Mouse (Mus musculus) retina, embryonic 14.5 days (tissue): Measurements from ENCODE around the gene Hectd4.
A peak's percentile ranks its signal among the peaks of the same experiment; 100 is the strongest.
"Not testable (repeated sequence)": the region's sequence is repeated elsewhere in the genome, so short reads cannot be mapped to it uniquely, and the experiment has no call there.

Source experiments
- DNase-seq: peaks from one replicate; pipeline ENCODE4 v3.0.0-alpha.2; 2015; ENCODE audit warnings: low spot score

Hectd4 gene

GRCm38 (mm10) chr5:121219980-121220731, at the start of gene Hectd4:
Gene Hectd4, plus strand, starts transcription at chr5:121220219.
- DNase-seq, result peak; percentile 99

- DNase-seq, result peak; percentile 11
Observed at GRCm38 (mm10) chr5:121172835-121173234, 47.2 kb upstream of the Hectd4 start.

DNA sequence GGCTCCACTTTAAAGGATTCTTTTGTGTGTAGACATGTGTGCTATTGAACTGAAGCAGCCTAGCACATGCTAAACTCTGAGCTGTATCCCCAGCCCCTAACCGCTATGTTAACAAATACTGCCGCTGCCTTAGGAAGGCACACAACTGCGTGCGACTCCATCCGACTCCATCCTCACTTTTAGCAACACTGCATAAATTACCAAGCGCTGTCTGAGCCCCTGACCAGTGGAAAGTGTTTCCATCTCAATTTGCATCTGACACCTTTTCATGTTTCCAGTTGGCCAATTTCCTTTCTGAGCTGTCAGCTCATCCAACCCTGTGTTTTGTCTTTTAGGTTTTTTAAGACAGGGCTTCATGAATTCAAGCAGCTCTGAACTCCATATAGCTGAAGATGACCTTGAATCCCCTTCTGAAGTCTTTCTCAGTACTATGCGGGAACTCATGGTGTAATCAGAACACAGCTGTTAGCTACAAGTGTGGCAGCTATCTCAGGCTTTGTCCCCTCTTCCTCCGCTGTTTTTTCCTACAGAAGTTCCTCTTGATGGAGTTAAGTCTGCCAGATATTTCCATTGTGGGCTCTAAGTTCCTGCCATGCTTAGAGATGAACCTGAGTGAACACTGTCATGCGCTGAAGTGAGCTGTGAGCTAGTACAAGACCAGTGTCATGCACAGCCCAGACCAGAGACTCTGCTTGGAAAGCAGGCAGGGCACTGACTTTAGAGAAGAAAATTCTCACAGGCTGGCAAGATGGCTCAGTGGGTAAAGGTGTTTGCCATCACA, 40.8 kb upstream of the Hectd4 start:
- DNase-seq, result no peak

- peak; percentile 52 for DNase-seq
Observed at GRCm38 (mm10) chr5:121183269-121183668, 36.8 kb upstream of the Hectd4 start.

DNA sequence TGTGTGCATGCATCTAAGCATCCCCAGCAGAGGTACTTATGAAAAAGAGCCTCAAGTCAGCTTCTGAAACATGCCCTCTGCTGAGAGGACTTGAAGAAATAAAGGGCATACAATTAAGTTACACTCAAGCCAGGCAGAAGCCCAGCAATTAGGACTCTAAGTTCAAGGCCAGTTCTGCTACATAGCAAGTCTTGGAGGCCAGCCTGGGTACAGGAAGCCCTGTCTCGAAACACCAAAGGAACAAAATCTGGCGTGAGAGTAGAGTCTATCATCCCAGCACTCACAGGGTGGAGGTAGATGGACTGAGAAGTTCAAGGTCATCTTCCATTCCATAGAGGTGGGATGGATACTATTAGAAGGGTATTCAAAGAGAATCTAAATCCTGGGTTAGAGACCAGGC, 35.6 kb upstream of the Hectd4 start:
- DNase-seq, result no peak

DNA sequence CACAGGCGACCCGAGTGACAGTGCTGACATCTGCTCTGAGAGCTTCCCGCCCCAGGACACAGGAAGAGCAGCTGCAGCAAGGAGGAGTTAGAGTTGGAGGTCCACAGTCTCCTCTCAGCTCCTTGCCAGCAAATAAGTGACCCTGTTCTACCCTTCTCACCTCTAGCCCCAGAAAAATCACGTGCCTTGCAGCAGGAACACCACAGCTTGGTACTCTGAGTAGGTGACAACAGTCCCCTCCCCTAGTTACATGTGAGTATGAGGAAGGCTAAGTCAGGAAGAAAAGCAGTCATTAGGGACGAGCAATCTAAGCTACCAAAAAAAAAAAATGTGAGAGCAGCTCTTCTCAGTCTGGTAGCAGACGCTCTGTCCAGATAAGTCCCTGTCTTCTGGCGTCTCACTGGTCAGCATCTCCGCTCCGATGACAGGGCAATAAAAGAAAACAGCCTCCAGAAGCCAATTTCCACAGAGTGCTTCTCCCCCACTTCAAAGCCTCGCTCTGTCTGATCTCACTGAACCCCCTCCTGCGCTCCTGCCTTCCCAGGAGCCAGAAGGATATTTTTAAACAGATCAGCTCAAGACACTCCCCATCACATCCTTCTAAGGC, 35.0 kb upstream of the Hectd4 start:
- DNase-seq, result no peak

- no peak for DNase-seq
Observed at GRCm38 (mm10) chr5:121187580-121188001, 32.4 kb upstream of the Hectd4 start.

- no peak for DNase-seq
Observed at GRCm38 (mm10) chr5:121188265-121188664, 31.8 kb upstream of the Hectd4 start.

DNA sequence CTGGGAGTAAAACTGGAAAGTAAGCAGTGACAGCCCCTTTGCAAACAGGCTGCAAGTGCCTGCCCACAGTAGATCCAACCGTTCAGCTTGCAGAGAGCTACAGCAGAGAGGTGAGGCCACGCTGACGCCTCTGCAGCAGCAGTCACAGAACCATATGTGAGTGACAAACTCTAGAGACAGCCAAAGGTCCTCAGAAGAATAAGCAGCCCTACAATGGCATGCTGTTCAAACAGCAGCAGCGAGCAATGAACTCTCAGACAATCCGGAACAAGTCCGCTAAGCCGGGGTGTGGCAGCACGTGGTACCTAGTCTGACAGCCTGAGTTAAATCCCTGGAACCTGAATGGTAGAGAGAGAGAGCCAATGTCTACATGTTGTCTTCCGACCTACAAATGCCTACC, 30.8 kb upstream of the Hectd4 start:
- no peak for DNase-seq

- no peak for DNase-seq
Observed at GRCm38 (mm10) chr5:121190210-121190835, 29.7 kb upstream of the Hectd4 start.

DNA sequence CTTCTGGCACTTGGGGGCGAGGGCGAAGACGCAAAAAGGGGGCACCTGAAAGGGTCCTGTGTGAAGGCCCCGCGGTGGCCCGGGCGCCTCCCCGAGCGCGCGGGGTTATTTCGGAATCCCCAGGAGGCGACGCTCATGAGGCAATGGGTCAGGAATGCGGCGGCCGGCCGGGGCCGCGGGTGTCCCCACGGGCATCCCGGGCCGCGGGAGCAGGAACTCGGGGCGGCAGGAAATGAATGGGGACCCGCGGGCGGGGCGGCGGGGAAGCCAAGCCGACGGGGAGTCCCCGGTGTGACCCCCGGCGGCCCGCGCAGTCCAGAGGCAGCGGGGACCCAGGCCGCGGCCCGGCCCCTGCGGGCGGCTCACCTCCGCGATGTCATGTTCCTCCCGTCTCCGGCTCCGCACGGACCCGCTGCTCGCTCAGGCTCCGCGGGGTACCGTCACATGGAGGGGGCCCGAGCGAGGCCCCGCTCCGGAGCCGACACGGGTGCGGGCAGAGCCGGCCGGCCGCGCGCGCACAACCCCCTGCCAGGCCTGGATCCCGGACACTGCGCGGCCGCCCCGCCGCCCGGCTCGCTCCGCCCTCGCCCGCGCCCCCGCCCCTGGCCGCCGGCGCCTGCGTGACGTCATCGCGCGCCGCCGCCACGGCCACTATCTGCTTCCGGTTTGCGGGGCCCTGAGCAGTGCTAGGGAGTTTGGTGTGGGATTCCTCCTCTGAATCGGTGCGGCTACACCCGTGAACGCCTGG, 29.0 kb upstream of the Hectd4 start, which contains the start of gene Ptpn11:
TSS of gene Ptpn11 (minus strand) at position 562 of the 748 bp plus-strand sequence.
- peak; percentile 89 for DNase-seq

DNA sequence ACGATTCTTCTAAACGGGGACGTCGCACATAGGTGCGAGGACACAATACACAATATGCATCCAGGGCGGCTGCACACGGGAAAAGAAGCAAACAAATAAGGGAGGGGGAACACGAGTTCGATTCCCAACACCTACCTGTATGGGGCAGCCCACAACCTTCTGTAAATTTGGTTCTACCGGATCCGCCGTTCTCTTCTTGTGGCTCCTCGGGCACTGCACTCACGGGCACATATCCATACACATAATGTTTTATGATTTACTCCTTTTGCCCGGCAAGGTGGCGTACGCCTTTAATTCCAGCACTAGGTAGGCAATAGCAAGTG, 28.5 kb upstream of the Hectd4 start:
- DNase-seq, result no peak

- DNase-seq, result no peak
Observed at GRCm38 (mm10) chr5:121194173-121194572, 25.8 kb upstream of the Hectd4 start.

- no peak for DNase-seq
Observed at GRCm38 (mm10) chr5:121196764-121197163, 23.3 kb upstream of the Hectd4 start.

- DNase-seq, result no peak
Observed at GRCm38 (mm10) chr5:121197337-121197736, 22.7 kb upstream of the Hectd4 start.

- DNase-seq, result no peak
Observed at GRCm38 (mm10) chr5:121198376-121198775, 21.6 kb upstream of the Hectd4 start.

DNA sequence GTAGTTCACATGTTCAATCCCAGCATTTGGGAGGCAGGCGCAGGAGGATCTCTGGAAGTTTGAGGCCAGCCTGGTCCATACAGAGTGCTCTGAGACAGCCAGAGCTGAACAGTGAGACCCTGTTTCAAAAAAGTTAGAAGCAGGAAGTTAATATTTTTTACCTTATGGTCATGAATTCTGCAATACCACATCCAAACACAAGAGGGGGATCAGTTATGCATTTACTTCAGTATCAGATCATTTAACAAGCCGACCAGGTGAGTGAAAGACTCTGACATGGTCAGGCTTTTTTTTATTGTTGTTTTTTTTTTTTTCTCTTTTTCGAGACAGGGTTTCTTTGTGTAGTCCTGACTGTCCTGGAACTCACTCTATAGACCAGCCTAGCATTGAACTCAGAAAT, 18.3 kb upstream of the Hectd4 start:
- DNase-seq, result peak; percentile 77

GRCm38 (mm10) chr5:121202467-121202866, 17.6 kb upstream of the Hectd4 start:
- DNase-seq, result no peak

DNA sequence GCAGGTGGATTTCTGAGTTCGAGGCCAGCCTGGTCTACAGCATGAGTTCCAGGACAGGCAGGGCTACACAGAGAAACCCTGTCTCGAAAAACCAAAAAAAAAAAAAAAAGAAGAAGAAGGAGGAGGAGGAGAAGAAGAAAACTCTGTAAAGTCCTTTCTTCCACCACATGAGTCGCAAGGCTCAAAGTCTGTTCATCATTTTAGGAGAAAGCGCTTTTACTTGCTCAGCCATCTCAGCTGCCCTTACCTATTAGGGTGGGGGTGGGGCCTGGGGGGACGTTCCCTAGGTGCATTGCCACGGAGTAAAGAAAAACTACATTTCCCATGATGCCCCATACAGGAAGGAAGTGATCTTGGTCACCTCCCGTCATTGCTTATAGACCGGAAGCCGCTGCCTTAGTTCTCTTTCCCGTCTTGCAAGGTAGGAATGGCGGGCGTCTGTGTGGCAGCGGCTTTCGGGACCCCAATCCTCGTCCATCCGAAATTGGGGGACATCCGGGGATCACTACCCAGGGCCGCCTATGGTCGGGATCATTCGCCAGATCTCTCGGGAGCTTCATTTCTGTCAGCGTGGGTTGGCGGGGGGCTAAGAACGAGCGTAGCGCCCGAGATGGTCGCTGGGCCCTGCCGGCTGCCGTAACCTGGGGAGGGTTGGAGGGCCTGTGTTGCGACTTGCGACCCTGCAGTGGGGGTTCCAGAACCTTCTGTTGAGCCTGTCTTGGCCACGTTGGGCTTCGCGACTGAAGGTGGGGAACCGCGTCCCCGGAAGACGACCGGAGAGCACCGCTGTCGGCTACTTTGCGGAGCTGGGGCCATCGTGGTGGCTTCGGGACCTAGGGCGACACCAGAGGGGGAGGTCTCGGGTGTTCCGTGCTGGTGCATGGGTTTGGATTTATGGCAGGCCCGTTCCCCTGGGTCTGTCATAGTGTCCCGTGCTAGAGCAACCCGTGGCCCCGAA, 15.6 kb upstream of the Hectd4 start, which contains the start of gene Rpl6:
TSS of gene Rpl6 (plus strand) at position 350 of the 958 bp plus-strand sequence.
- DNase-seq, result peak; percentile 88

DNA sequence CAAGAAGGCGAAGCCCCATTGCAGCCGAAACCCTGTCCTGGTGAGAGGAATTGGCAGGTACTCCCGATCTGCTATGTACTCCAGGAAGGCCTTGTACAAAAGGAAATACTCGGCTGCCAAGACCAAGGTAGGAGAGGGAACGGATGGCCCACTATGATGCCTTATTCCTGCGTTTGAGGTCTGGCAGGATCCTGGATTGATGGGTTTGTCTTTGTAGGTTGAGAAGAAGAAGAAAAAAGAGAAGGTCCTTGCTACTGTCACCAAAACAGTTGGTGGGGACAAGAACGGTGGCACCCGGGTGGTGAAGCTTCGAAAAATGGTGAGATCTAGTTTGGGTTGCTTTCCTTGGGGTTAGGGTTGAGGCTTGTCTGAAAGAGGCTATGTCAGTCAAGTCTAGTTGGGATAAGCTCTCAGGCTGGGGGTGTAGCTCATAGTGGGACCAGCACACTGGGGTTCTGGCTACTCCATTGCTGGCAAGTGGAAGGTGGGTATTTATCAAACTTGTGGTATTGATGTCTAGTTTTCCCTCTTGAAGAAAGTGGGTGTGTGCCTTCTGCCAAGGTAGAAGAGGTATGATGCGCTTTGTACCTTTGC, 14.4 kb upstream of the Hectd4 start:
- DNase-seq, result not testable (repeated sequence)
